Mouse (Mus musculus) liver, embryonic 11.5 days (tissue): ENCODE measurements around the gene Uspl1. TPM values are rescaled to one million over a fixed set of nuclear protein-coding genes. Genes with fewer than 3 reads are reported as not detected.
A peak's percentile ranks its signal among the peaks of the same experiment; 100 is the strongest.

Experiments
- ATAC-seq: fragments of 200-750 bp; cut with Nextera tagmentation; replicated peaks from 2 replicates; pipeline ENCODE4 v1.8.0; 2017; ENCODE audit warnings: moderate number of reproducible peaks, mild to moderate bottlenecking, moderate TSS enrichment, moderate library complexity; ENCODE audit not compliant: low FRiP score
- DNase-seq: peaks from one replicate; pipeline ENCODE4 v3.0.0-alpha.2; 2017; ENCODE audit warnings: low spot score
- H3K27ac ChIP-seq: fragments of 300-500 bp; sonication (generic); 2 replicates; pipeline ENCODE4 v1.5.1; 2014; ENCODE audit warnings: mild to moderate bottlenecking, low read depth, low read length, control low read depth
- H3K27me3 ChIP-seq: fragments of 300-500 bp; sonication (generic); replicated peaks from 2 replicates; pipeline ENCODE4 v1.6.1; 2014; ENCODE audit warnings: low read length, mixed read lengths; ENCODE audit not compliant: control insufficient read depth, insufficient read depth
- H3K36me3 ChIP-seq: fragments of 300-500 bp; sonication (generic); 2 replicates; pipeline ENCODE4 v1.6.1; 2014; ENCODE audit warnings: mild to moderate bottlenecking, low read length, moderate library complexity, mixed read lengths; ENCODE audit not compliant: control insufficient read depth, insufficient read depth
- H3K4me1 ChIP-seq: fragments of 300-500 bp; sonication (generic); replicated peaks from 2 replicates; pipeline ENCODE4 v1.6.1; 2014; ENCODE audit warnings: low read length, mixed read lengths; ENCODE audit not compliant: control insufficient read depth, insufficient read depth
- H3K4me2 ChIP-seq: fragments of 300-500 bp; sonication (generic); 2 replicates; pipeline ENCODE4 v1.6.1; 2014; ENCODE audit warnings: mild to moderate bottlenecking, control low read depth, moderate library complexity
- H3K4me3 ChIP-seq: fragments of 300-500 bp; sonication (generic); 2 replicates; pipeline ENCODE4 v1.5.1; 2014; ENCODE audit warnings: low read depth, low read length, control low read depth
- H3K9ac ChIP-seq: fragments of 300-500 bp; sonication (generic); 2 replicates; pipeline ENCODE4 v1.6.1; 2014; ENCODE audit warnings: low read depth, low read length, control low read depth
- H3K9me3 ChIP-seq: fragments of 300-500 bp; sonication (generic); 2 replicates; pipeline ENCODE4 v1.6.1; 2016; ENCODE audit warnings: low read length, inconsistent platforms, mixed read lengths; ENCODE audit not compliant: control insufficient read depth
- WGBS: fragments of 180-500 bp; shearing (Covaris S2); extraction: QIAGEN DNeasy Blood & Tissue Kit; methylation state at CpG from one replicate; pipeline ENCODE4 v1.1.7; 2014; 5-methylcytosine and 5-hydroxymethylcytosine counted together
- polyA plus RNA-seq: library from polyadenylated mRNA; unstranded; fragments of >200 nt; fragmentation: Nextera tagmentation; extraction: Ambion mirVana; gene quantifications from 2 replicates; pipeline ENCODE4 v1.2.1, GENCODE M21; 2014

The Uspl1 gene
- polyA plus RNA-seq, 1 experiment from 2014 or later = 53.2 TPM

- ATAC-seq (no peak), DNase-seq (no peak)
- 78% methylated on average over 25 of the region's 25 CpGs for WGBS
- H3K4me1 ChIP-seq = 0 out of 2 replicates have a peak, but pooled peaks cover 4% of the 10 kb centered on the region
- H3K27ac ChIP-seq = no peak overlapping the region
- H3K27me3 ChIP-seq = no peaks in the 10 kb centered on the region
- H3K9ac ChIP-seq = no peak overlapping the region
- H3K36me3 ChIP-seq = no peaks in the 10 kb centered on the region
- no peak overlapping the region for H3K4me3 ChIP-seq
- H3K9me3 ChIP-seq = no peaks in the 10 kb centered on the region
- H3K4me2 ChIP-seq = no peak overlapping the region
Measured at GRCm38 (mm10) chr5:149143766-149144375, 40.3 kb upstream of the Uspl1 start.

GRCm38 (mm10) chr5:149146691-149147090 is 37.5 kb upstream of the Uspl1 start:
- ATAC-seq (peak; percentile 58), DNase-seq (no peak)
- H3K4me3 ChIP-seq = no peak overlapping the region
- H3K27ac ChIP-seq = no peak overlapping the region
- no peak overlapping the region for H3K9ac ChIP-seq
- no peak overlapping the region for H3K4me2 ChIP-seq
- H3K4me1 ChIP-seq = 0 out of 2 replicates have a peak, but pooled peaks cover 4% of the 10 kb centered on the region
- H3K27me3 ChIP-seq = no peaks in the 10 kb centered on the region
- H3K36me3 ChIP-seq = no peaks in the 10 kb centered on the region
- H3K9me3 ChIP-seq = no peaks in the 10 kb centered on the region
- WGBS = 70% methylated on average over 7 of the region's 7 CpGs

- ATAC-seq = peak; percentile 63; the same call in 1 of the 2 replicates
- Histone ChIP-seq H3K4me1 (0 out of 2 replicates have a peak, but pooled peaks cover 4% of the 10 kb centered on the region), H3K9me3 (no peaks in the 10 kb centered on the region), H3K9ac (no peak overlapping the region), H3K36me3 (no peaks in the 10 kb centered on the region), H3K4me3 (no peak overlapping the region), H3K4me2 (no peak overlapping the region), H3K27me3 (no peaks in the 10 kb centered on the region), H3K27ac (0 out of 2 replicates have a peak overlapping the region, but pooled peaks have one; percentile 23)
- 43% methylated on average over 8 of the region's 8 CpGs for WGBS
- no peak for DNase-seq
Measured at GRCm38 (mm10) chr5:149147386-149148000, 36.7 kb upstream of the Uspl1 start.

GRCm38 (mm10) chr5:149150882-149151281 is 33.3 kb upstream of the Uspl1 start:
- DNase-seq (no peak), ATAC-seq (no peak; the same call in 1 of the 2 replicates)
- Histone ChIP-seq H3K4me1 (0 out of 2 replicates have a peak, but pooled peaks cover 4% of the 10 kb centered on the region), H3K4me2 (no peak overlapping the region), H3K27ac (no peak overlapping the region), H3K36me3 (no peaks in the 10 kb centered on the region), H3K9ac (no peak overlapping the region), H3K9me3 (no peaks in the 10 kb centered on the region), H3K27me3 (no peaks in the 10 kb centered on the region), H3K4me3 (no peak overlapping the region)
- WGBS = 93% methylated on average over 3 of the region's 3 CpGs

GRCm38 (mm10) chr5:149152063-149152773 is 31.9 kb upstream of the Uspl1 start:
- WGBS = 58% methylated on average over 13 of the region's 13 CpGs
- no peak overlapping the region; the same call in 1 of the 2 replicates for H3K27ac ChIP-seq

GRCm38 (mm10) chr5:149152774-149153155 is 31.4 kb upstream of the Uspl1 start:
- Histone ChIP-seq H3K4me3 (no peak overlapping the region), H3K27me3 (no peaks in the 10 kb centered on the region), H3K36me3 (no peaks in the 10 kb centered on the region), H3K9ac (no peak overlapping the region), H3K4me1 (no peaks in the 10 kb centered on the region), H3K27ac (no peak overlapping the region), H3K9me3 (no peaks in the 10 kb centered on the region), H3K4me2 (no peak overlapping the region)
- DNase-seq (no peak), ATAC-seq (no peak)
- 69% methylated on average over 12 of the region's 12 CpGs for WGBS

More at GRCm38 (mm10) chr5:149152063-149152773, 31.9 kb upstream of the Uspl1 start:
- Histone ChIP-seq H3K27me3 (no peaks in the 10 kb centered on the region), H3K4me3 (no peak overlapping the region), H3K9ac (no peak overlapping the region), H3K4me2 (no peak overlapping the region), H3K36me3 (no peaks in the 10 kb centered on the region), H3K4me1 (0 out of 2 replicates have a peak, but pooled peaks cover 4% of the 10 kb centered on the region), H3K9me3 (no peaks in the 10 kb centered on the region)
- no peak for DNase-seq
- no peak for ATAC-seq

GRCm38 (mm10) chr5:149156886-149157563 is 27.1 kb upstream of the Uspl1 start:
- Histone ChIP-seq H3K4me1 (no peaks in the 10 kb centered on the region), H3K27ac (no peak overlapping the region), H3K4me3 (no peak overlapping the region), H3K4me2 (no peak overlapping the region), H3K27me3 (no peaks in the 10 kb centered on the region), H3K9ac (no peak overlapping the region), H3K9me3 (no peaks in the 10 kb centered on the region), H3K36me3 (no peaks in the 10 kb centered on the region)
- DNase-seq = no peak
- 83% methylated on average over 18 of the region's 18 CpGs for WGBS
- ATAC-seq = no peak

- no peaks in the 10 kb centered on the region for H3K27me3 ChIP-seq
- no peak overlapping the region for H3K9ac ChIP-seq
- no peak for DNase-seq
- H3K9me3 ChIP-seq = no peaks in the 10 kb centered on the region
- ATAC-seq = no peak
- no peak overlapping the region for H3K4me3 ChIP-seq
- 90% methylated on average over 6 of the region's 6 CpGs for WGBS
- no peaks in the 10 kb centered on the region for H3K36me3 ChIP-seq
- H3K4me1 ChIP-seq = no peaks in the 10 kb centered on the region
- no peak overlapping the region for H3K27ac ChIP-seq
- H3K4me2 ChIP-seq = no peak overlapping the region
Measured at GRCm38 (mm10) chr5:149159021-149159420, 25.1 kb upstream of the Uspl1 start.
